Mouse (Mus musculus) heart, postnatal 0 days (tissue): ENCODE measurements at regions not wholly inside any gene's neighbourhood (a gene's known extent, or its start where the extent isn't known, plus 50 kb on each side); places are given as distances from the start of the nearest gene placed in this dataset.

Experiments used
- CTCF ChIP-seq: IDR thresholded peaks from 2 replicates; pipeline ENCODE4 v1.5.1; 2016; ENCODE audit warnings: antibody characterized with exemption, control low read depth, low read depth
- EP300 ChIP-seq: IDR thresholded peaks from 2 replicates; pipeline ENCODE4 v1.6.1; 2016; ENCODE audit warnings: antibody characterized with exemption, low read depth

- TF ChIP-seq CTCF (no peak), EP300 (no peak)
Observed at GRCm38 (mm10) chr16:39887944-39888343, 96.2 kb upstream of the Lsamp start.
